Mouse (Mus musculus) telencephalon, adult 2 months (tissue): ENCODE measurements around the gene Il1r2.

Experiments
- DNase-seq: peaks from one replicate; pipeline ENCODE4 v3.0.0-alpha.2; 2011; ENCODE audit warnings: low read depth, low spot score

The Il1r2 gene

DNA sequence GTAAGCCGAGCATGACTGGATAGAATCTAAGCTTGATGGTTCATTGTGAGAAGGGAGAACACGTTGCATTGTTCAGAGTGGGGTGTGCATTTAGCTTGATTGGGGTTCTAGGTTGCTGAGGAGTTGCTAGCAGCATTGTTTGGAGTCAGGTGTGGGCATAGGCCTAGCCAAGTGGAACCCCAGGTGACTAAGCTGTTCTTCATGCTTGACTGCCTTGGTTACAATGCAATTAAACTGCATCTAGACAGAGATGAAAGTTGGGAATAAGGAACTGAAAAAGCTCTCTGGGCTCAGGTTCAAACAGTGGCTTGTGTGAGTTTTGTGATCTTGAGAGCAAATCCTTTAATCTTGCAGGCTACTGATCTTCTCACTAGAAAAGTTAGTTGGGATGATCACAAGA, 55.4 kb downstream of the Il1r2 start:
- no peak for DNase-seq

DNA sequence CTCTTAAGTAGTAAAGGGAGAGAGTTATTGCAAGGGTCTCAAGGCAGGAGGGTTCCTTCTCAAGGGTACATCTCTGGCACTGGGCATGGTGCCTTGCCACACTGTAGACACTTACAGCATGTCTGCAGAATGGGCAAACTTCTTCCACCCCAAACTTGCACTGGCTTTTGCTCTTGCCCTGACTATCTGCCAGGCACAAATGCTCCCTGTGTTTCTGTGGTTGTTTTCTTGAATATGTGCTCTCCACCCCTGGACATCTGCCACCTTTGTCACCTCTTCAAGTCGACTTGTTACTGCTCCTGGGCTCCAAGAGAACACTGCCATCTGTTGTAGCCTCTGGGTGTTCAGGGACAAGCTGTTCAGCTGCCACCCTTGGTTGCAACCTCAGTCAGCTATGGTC, 57.8 kb downstream of the Il1r2 start:
- DNase-seq, result no peak

DNA sequence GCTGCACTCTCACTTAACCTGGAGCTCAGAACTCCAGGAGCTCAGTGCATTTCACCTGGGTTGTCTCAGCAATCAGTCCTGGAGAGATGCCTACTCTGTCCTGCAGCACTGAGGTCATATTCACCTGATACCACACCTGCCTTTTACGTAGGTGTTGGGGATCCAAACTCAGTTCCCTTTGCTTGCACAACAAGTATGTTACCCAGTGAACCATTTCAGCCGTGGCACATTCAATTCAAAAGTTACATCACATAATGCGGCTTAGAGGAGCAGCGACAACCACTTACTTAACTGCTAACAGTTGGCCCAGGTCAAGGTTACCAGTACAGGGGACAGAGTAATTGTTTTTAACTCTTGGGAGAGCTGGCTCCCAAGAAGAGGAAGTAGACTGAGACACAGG, 58.8 kb downstream of the Il1r2 start:
- no peak for DNase-seq

DNA sequence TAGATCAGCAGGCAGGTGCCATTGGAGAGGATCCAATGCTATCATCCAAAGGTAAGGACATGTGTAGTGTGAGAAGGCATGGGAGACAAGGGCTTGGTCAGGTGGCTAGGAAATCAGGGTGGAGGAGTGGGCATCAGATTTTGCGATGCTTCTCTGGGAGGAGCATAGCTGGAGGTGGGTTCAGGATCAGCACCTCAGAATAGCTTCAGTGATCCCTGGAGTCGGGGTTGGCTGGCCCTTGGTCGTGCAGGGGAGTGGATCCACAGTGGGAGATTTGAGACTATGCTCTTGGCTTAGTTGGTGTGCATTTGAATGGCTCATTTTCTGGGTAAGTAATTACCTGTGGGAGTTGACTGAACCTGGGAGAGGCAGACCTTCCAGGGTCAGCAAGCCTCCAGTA, 59.7 kb downstream of the Il1r2 start:
- no peak for DNase-seq

DNA sequence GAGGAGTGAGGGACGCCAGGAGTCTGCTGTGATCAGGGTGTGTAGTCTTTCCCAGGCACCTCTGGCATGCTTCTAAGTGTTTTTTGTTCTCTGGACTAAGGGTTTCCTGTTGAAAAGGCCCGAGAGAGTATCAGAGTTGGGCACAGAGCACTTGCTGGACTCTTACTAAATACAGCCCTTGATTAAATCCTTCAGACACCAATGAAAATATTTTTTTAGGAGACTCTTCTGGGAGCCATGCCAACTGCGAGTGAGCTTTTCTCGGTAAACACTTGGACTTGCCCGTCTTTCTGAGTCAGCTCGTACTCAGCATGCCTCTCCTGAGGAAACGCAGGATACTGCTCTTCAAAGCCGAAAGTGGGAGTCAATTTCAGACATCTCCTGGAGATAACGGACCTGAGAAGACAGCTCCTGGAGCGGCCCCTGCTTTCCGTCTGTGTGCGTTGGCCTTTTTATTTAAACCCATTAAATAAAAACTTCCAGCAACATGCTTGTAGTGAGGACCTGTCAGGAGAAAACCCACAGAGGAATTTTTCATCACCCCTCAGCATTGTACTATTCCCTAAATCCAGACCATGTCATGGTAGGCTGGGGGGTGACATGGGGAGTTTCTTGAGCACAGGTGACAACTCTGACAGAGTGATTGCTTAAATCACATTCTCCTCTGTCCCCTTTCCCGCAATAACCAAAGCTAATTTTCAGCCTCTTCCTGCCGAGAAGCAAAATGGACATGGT, 66.1 kb downstream of the Il1r2 start:
- peak; percentile 73 for DNase-seq

DNA sequence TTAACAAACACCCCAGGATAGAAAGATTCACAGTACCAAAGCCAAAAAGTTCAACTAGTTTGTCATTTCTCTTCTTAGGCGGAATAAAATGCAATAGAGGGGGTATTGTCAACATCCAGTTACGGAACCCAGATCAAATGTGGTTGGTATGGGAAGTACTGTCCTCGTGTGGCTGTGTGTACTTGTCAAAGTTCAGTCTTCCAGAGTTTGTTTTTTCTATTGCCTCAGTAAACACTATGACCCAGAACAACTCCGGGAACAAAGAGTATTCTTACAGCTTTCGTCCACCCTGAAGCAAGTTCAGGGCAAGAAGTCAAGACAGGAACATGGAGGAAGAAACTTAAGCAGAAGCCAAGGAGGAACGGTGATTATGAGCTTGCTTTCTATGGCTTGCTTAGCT, 82.2 kb downstream of the Il1r2 start:
- DNase-seq, result no peak

DNA sequence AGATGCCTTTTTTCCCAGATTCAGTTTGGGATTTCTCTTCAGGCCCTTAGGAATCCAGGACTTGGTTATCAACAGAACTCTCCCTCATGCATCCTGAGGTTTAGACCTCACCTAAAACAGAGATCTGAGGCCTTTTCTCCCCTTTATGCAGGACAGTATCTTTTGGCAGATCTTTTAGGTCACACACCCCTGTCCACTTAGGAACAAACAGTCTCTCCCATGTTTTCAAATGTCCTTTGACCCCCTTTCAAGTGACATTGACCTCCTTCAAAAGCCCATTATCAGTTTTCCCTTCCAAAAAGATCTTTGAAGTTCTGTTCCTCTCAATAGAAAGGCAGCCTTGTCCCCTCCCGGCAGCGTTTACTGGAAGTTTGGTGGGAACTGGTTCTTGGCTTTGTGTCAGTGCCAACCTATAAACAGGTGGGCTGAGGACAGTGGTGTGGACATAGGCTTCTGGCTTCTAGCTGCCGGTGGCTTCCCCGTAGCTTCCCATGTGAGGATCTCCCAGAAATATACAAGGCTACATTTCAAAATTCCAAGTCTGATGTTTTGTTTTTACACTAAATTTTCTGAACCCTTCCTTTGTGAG, 89.5 kb downstream of the Il1r2 start:
- DNase-seq, result no peak

DNA sequence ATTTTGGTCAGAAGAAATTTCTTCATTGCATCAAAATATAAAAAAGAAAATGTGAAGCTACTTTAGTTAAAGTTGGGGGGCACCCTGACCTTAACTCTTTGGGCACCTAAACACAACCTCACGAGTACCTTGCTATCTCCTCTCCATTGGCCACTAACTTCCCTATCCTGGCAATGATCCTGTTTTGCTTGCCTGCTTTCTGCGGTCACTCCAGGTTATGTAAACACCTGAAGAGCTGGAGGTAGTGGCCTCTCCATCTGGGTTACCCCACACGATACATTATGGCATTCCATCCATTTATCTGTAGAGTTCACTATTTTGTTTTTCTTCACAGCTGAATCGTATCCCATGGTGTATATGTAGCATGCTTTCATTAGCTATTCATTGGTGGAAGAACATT, 90.5 kb downstream of the Il1r2 start:
- DNase-seq, result no peak

DNA sequence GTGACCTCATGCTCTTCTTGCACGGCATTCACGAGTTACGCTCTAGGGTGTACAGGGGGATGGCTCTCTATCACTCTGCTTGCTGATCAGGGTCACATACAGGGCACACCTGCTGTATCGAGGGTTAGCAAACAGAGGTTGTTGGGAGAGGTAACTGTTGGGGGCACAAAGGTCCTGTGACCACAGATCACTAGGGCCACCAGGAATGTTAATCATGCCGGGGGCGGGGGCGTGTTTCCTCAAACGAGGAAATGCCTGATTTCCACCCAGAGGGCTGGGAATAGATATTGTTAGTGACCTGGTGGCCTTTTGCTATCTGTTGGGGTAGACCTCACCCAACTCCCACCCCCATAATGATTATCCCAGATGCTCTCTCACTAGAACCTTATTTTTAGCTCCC, 93.7 kb downstream of the Il1r2 start:
- no peak for DNase-seq

DNA sequence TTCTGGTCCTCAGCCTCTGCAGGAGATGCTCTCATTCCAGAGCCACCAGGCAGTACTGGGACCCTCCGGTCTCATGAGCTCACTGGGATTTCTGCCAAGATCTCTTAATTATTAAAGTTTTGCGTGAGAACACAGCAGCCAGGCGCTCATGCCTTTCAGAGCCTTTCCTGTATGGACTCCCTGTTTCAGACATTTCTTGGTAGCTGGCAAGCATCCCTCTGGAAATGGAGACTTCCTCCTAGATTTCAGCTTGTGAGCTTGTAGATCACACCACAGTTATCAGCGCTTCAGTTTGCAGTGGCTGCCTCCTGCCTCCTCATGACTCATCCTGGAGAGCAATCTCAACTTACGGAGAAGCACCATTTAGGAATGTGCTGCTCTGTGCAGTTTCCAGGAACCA, 98.0 kb downstream of the Il1r2 start:
- peak; percentile 68 for DNase-seq

DNA sequence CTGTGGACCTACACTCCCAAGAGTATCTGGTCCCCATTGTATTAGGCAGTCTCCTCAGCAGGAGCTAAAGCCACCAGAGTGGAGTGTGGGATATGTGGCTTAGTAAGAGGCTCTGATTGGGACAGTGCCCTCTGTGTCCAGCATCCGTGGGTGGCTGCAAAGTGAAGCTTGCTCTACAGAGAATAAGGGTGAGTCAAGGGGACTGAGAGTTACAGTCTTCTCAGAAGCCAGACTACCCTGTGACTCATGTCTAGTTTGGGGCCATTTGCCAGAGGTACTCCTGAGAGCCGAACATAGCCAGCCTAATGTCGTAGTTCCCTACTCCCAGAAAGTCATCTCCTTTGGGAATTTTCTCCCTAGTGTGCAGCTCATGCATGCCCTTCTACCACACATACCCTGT, 100.3 kb downstream of the Il1r2 start:
- DNase-seq, result no peak
